Mouse (Mus musculus): Measurements from ENCODE around the gene Polg.

Polg gene

GRCm38 (mm10) chr7:79465461-79466044, 609 bp downstream of the Polg start:
- peak; percentile 66 for DNase-seq (ENCODE audit: low spot score)

GRCm38 (mm10) chr7:79464776-79465420, 1.3 kb downstream of the Polg start:
- peak; percentile 14 for DNase-seq (ENCODE audit: low spot score)

GRCm38 (mm10) chr7:79463376-79464077, 2.6 kb downstream of the Polg start:
- no peak for DNase-seq (ENCODE audit: low spot score)

- no peak for DNase-seq (ENCODE audit: low spot score)
Observed at GRCm38 (mm10) chr7:79461721-79462120, 4.4 kb downstream of the Polg start.

GRCm38 (mm10) chr7:79447486-79447885, 18.7 kb downstream of the Polg start:
- DNase-seq (ENCODE audit: low spot score) = no peak

- DNase-seq (ENCODE audit: low spot score) = no peak
Observed at GRCm38 (mm10) chr7:79447048-79447447, 19.1 kb downstream of the Polg start.

GRCm38 (mm10) chr7:79440035-79440434, 26.1 kb downstream of the Polg start:
- DNase-seq (ENCODE audit: low spot score) = no peak

GRCm38 (mm10) chr7:79428243-79428642, 37.9 kb downstream of the Polg start:
- DNase-seq (ENCODE audit: low spot score) = peak; percentile 36

- no peak for DNase-seq (ENCODE audit: low spot score)
Observed at GRCm38 (mm10) chr7:79425804-79426203, 40.4 kb downstream of the Polg start.

- no peak for DNase-seq (ENCODE audit: low spot score)
Observed at GRCm38 (mm10) chr7:79422876-79423275, 43.3 kb downstream of the Polg start.

- no peak for DNase-seq (ENCODE audit: low spot score)
Observed at GRCm38 (mm10) chr7:79419950-79420349, 46.2 kb downstream of the Polg start.

GRCm38 (mm10) chr7:79414449-79415375, 51.5 kb downstream of the Polg start:
- DNase-seq (ENCODE audit: low spot score) = no peak

GRCm38 (mm10) chr7:79400296-79400695, 65.9 kb downstream of the Polg start:
- DNase-seq (ENCODE audit: low spot score) = no peak

GRCm38 (mm10) chr7:79398971-79399370, 67.2 kb downstream of the Polg start:
- DNase-seq (ENCODE audit: low spot score) = no peak

- DNase-seq (ENCODE audit: low spot score) = no peak
Observed at GRCm38 (mm10) chr7:79398426-79398825, 67.7 kb downstream of the Polg start.

- DNase-seq (ENCODE audit: low spot score) = no peak
Observed at GRCm38 (mm10) chr7:79397446-79397963, 68.7 kb downstream of the Polg start.

All from embryo, embryonic 10.5 days (tissue).